Mouse (Mus musculus) kidney, adult 2 months (tissue): ENCODE results near the gene Nfia. TPM values are rescaled to one million over a fixed set of nuclear protein-coding genes. Genes with fewer than 3 reads are reported as not detected.

Experiments used
- DNase-seq: peaks from one replicate; pipeline ENCODE4 v3.0.0; 2021
- H3K27ac ChIP-seq: fragments of 200-500 bp; 2 replicates; pipeline ENCODE4 v1.5.1; 2012; ENCODE audit warnings: low read depth, low read length, control low read depth, inconsistent platforms; ENCODE audit not compliant: insufficient read depth
- H3K27me3 ChIP-seq: fragments of 200-500 bp; replicated peaks from 2 replicates; pipeline ENCODE4 v1.6.1; 2012; ENCODE audit warnings: mild to moderate bottlenecking, moderate library complexity, low read length, inconsistent platforms; ENCODE audit not compliant: control insufficient read depth, insufficient read depth
- H3K36me3 ChIP-seq: fragments of 200-500 bp; 2 replicates; pipeline ENCODE4 v1.6.1; 2012; ENCODE audit warnings: mild to moderate bottlenecking, moderate library complexity, low read length, inconsistent platforms; ENCODE audit not compliant: control insufficient read depth, insufficient read depth
- H3K4me1 ChIP-seq: fragments of 200-500 bp; 2 replicates; pipeline ENCODE4 v1.6.1; 2011; ENCODE audit warnings: low read length; ENCODE audit not compliant: control insufficient read depth, insufficient read depth
- H3K4me3 ChIP-seq: fragments of 200-500 bp; 2 replicates; pipeline ENCODE4 v1.5.1; 2011; ENCODE audit warnings: mild to moderate bottlenecking, low read depth, low read length, control low read depth; ENCODE audit not compliant: insufficient read depth
- CTCF ChIP-seq: fragments of 200-500 bp; conservative IDR thresholded peaks from 2 replicates; pipeline ENCODE4 v1.5.1; 2011; ENCODE audit warnings: low read depth, mild to moderate bottlenecking, control low read depth, low read length, moderate library complexity, mixed read lengths; ENCODE audit not compliant: insufficient read depth, insufficient read length
- POLR2A ChIP-seq: fragments of 200-500 bp; IDR thresholded peaks from one replicate; pipeline ENCODE4 v1.6.1; 2011; ENCODE audit warnings: low read depth, low read length, control low read depth
- WGBS: fragments of 180-500 bp; shearing (Covaris S2); methylation state at CpG from one replicate; pipeline ENCODE4 v1.1.7; 2018; 5-methylcytosine and 5-hydroxymethylcytosine counted together
- polyA plus RNA-seq: library from polyadenylated mRNA; depleted of rRNA; stranded (reverse); fragments of >200 nt; gene quantifications from 2 replicates; pipeline ENCODE4 v1.2.3, GENCODE M21; 2012; rRNA removed

Gene Nfia
- polyA plus RNA-seq: 46.5 and 47.1 TPM in 2 replicates

- under 1% methylated on average over 9 of the region's 9 CpGs for WGBS
- no peak for TF ChIP-seq CTCF
- no peak for TF ChIP-seq POLR2A
- H3K4me3 ChIP-seq: peak within 1 kb of the TSS; percentile 79
- peak; percentile 75 for DNase-seq
- no peaks in the 10 kb centered on the region for H3K27me3 ChIP-seq
- no peaks in the 10 kb centered on the region for H3K36me3 ChIP-seq
- H3K27ac ChIP-seq: peak within 1 kb of the TSS; percentile 97
- H3K4me1 ChIP-seq: no peaks in the 10 kb centered on the region; the same call in 1 of the 2 replicates
Observed at GRCm38 (mm10) chr4:97772641-97773040, at the start of gene Nfia. Gene Nfia (plus strand): TSS chr4:97772734.

- 85% methylated on average over 6 of the region's 6 CpGs for WGBS
- Histone ChIP-seq H3K27me3 (no peaks in the 10 kb centered on the region), H3K36me3 (no peaks in the 10 kb centered on the region), H3K4me3 (no peak overlapping the region), H3K27ac (no peak overlapping the region), H3K4me1 (no peaks in the 10 kb centered on the region)
- DNase-seq: no peak
- no peak for TF ChIP-seq POLR2A
Observed at GRCm38 (mm10) chr4:97723374-97723773, 49.2 kb upstream of the Nfia start.

- Histone ChIP-seq H3K27ac (no peak overlapping the region), H3K27me3 (no peaks in the 10 kb centered on the region), H3K36me3 (no peaks in the 10 kb centered on the region), H3K4me3 (no peak overlapping the region), H3K4me1 (no peaks in the 10 kb centered on the region)
- TF ChIP-seq CTCF (no peak), POLR2A (no peak)
- WGBS: 91% methylated on average over 4 of the region's 4 CpGs
- DNase-seq: no peak
Observed at GRCm38 (mm10) chr4:97728520-97728919, 44.0 kb upstream of the Nfia start.

GRCm38 (mm10) chr4:97729999-97730398, 42.5 kb upstream of the Nfia start:
- no peak for DNase-seq
- TF ChIP-seq POLR2A: no peak
- TF ChIP-seq CTCF: no peak
- WGBS: 75% methylated on average over 6 of the region's 6 CpGs
- Histone ChIP-seq H3K27ac (no peak overlapping the region), H3K36me3 (no peaks in the 10 kb centered on the region), H3K27me3 (no peaks in the 10 kb centered on the region), H3K4me3 (no peak overlapping the region), H3K4me1 (no peaks in the 10 kb centered on the region)

- Histone ChIP-seq H3K4me3 (no peak overlapping the region), H3K27ac (no peak overlapping the region), H3K4me1 (no peaks in the 10 kb centered on the region), H3K36me3 (no peaks in the 10 kb centered on the region), H3K27me3 (no peaks in the 10 kb centered on the region)
- TF ChIP-seq POLR2A (no peak), CTCF (no peak)
- 71% methylated on average over 3 of the region's 3 CpGs for WGBS
- no peak for DNase-seq
Observed at GRCm38 (mm10) chr4:97730416-97730815, 42.1 kb upstream of the Nfia start.

GRCm38 (mm10) chr4:97733392-97733791, 39.1 kb upstream of the Nfia start:
- TF ChIP-seq CTCF (no peak), POLR2A (no peak)
- H3K27me3 ChIP-seq: no peaks in the 10 kb centered on the region
- no peaks in the 10 kb centered on the region for H3K4me1 ChIP-seq
- no peak overlapping the region for H3K4me3 ChIP-seq
- no peaks in the 10 kb centered on the region for H3K36me3 ChIP-seq
- 48% methylated on average over 1 of the region's 1 CpGs for WGBS
- no peak for DNase-seq
- H3K27ac ChIP-seq: no peak overlapping the region

GRCm38 (mm10) chr4:97743932-97744331, 28.6 kb upstream of the Nfia start:
- Histone ChIP-seq H3K4me1 (0 out of 2 replicates have a peak, but pooled peaks cover 4% of the 10 kb centered on the region), H3K36me3 (no peaks in the 10 kb centered on the region), H3K27ac (no peak overlapping the region), H3K4me3 (no peak overlapping the region), H3K27me3 (no peaks in the 10 kb centered on the region)
- 64% methylated on average over 5 of the region's 5 CpGs for WGBS
- TF ChIP-seq CTCF (no peak), POLR2A (no peak)
- no peak for DNase-seq

GRCm38 (mm10) chr4:97745296-97746105, 27.0 kb upstream of the Nfia start:
- peak; percentile 79 for DNase-seq
- TF ChIP-seq CTCF (peak; percentile 65), POLR2A (no peak)
- WGBS: 7% methylated on average over 32 of the region's 32 CpGs
- Histone ChIP-seq H3K4me1 (0 out of 2 replicates have a peak, but pooled peaks cover 4% of the 10 kb centered on the region), H3K27ac (no peak overlapping the region), H3K4me3 (peak overlapping the region; percentile 44), H3K27me3 (no peaks in the 10 kb centered on the region), H3K36me3 (no peaks in the 10 kb centered on the region)
